Mouse (Mus musculus): ENCODE data around the gene Klc2. TPM values are rescaled to one million over a fixed set of nuclear protein-coding genes. Genes with fewer than 3 reads are reported as not detected.
A peak's percentile ranks its signal among the peaks of the same experiment; 100 is the strongest.
"Not testable (repeated sequence)": the region's sequence is repeated elsewhere in the genome, so short reads cannot be mapped to it uniquely, and the experiment has no call there.

The Klc2 gene
- polyA plus RNA-seq, 1 experiment: 54.9 TPM

DNA sequence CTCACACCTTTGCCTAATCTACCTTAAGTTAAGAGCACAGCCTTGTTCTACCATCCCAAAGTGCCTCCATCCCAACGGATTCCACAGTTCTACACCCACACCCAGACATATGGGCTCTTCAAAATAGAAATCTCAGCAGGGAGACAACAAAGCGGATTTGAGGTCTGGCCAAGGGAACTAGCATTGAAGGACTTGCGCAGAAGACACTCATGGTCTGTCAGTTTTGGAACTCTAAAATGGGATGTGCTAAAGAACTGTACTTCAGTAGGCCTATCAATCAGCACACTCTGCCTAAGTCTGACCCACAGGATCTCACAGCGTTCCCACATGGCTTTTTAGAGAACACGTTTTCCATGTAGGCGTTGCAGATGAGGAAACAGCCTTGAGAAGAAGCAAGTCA is 32.0 kb upstream of the Klc2 start:
- DNase-seq: no peak
- 96% methylated on average over 6 of the region's 6 CpGs for WGBS
- no peak for TF ChIP-seq CTCF (IDR thresholded peaks at IDR 0.05; ENCODE audit: borderline replicate concordance, control insufficient read depth, extremely low read depth, insufficient read depth, low read length, poor library complexity)
- TF ChIP-seq POLR2A (IDR thresholded peaks at IDR 0.05; ENCODE audit: control insufficient read depth, extremely low read depth, insufficient read depth, low read length, poor library complexity): no peak
- no peak overlapping the region for H3K27ac ChIP-seq (ENCODE audit: control insufficient read depth, insufficient read depth, low read length)
- H3K4me1 ChIP-seq (replicated peaks; ENCODE audit: control insufficient read depth, insufficient read depth, low read length): no peaks in the 10 kb centered on the region
- H3K4me3 ChIP-seq (ENCODE audit: control insufficient read depth, insufficient read depth, low read length): no peak overlapping the region
- no peaks in the 10 kb centered on the region for H3K36me3 ChIP-seq (ENCODE audit: control insufficient read depth, insufficient read depth, low read length)
- no peaks in the 10 kb centered on the region for H3K27me3 ChIP-seq (ENCODE audit: control insufficient read depth, insufficient read depth, low read length)

DNA sequence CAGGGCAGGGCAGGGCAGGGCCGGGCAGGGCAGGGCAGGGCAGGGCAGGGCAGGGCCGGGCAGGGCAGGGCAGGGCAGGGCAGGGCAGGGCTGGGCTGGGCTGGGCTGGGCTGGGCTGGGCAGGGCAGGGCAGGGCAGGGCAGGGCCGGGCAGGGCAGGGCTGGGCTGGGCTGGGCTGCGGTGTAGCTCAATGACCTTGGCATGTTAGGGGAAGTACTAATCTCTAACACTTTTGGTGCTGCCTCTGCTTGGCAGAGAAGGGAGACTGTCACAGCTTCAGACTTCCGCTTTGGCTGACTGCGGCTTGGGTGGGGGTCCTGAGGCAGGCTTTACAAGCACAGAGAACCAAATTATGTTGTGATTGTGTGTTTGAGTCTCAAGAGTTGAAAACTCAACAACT is 30.7 kb upstream of the Klc2 start:
- H3K4me3 ChIP-seq (ENCODE audit: control insufficient read depth, insufficient read depth, low read length); H3K36me3 ChIP-seq (ENCODE audit: control insufficient read depth, insufficient read depth, low read length); H3K27me3 ChIP-seq (ENCODE audit: control insufficient read depth, insufficient read depth, low read length); H3K27ac ChIP-seq (ENCODE audit: control insufficient read depth, insufficient read depth, low read length); DNase-seq; H3K4me1 ChIP-seq (replicated peaks; ENCODE audit: control insufficient read depth, insufficient read depth, low read length): not testable (repeated sequence)
- WGBS: 89% methylated on average over 5 of the region's 6 CpGs

GRCm38 (mm10) chr19:5139640-5140039 is 21.3 kb upstream of the Klc2 start:
- no peak for TF ChIP-seq CTCF (IDR thresholded peaks at IDR 0.05; ENCODE audit: borderline replicate concordance, control insufficient read depth, extremely low read depth, insufficient read depth, low read length, poor library complexity)
- TF ChIP-seq POLR2A (IDR thresholded peaks at IDR 0.05; ENCODE audit: control insufficient read depth, extremely low read depth, insufficient read depth, low read length, poor library complexity): no peak
- 25% methylated on average over 2 of the region's 2 CpGs for WGBS
- Histone ChIP-seq H3K27me3 (ENCODE audit: control insufficient read depth, insufficient read depth, low read length) (no peaks in the 10 kb centered on the region), H3K27ac (ENCODE audit: control insufficient read depth, insufficient read depth, low read length) (no peak overlapping the region), H3K4me1 (replicated peaks; ENCODE audit: control insufficient read depth, insufficient read depth, low read length) (peaks cover 3% of the 10 kb centered on the region), H3K36me3 (ENCODE audit: control insufficient read depth, insufficient read depth, low read length) (no peaks in the 10 kb centered on the region), H3K4me3 (ENCODE audit: control insufficient read depth, insufficient read depth, low read length) (no peak overlapping the region)
- DNase-seq: peak; percentile 64

DNA sequence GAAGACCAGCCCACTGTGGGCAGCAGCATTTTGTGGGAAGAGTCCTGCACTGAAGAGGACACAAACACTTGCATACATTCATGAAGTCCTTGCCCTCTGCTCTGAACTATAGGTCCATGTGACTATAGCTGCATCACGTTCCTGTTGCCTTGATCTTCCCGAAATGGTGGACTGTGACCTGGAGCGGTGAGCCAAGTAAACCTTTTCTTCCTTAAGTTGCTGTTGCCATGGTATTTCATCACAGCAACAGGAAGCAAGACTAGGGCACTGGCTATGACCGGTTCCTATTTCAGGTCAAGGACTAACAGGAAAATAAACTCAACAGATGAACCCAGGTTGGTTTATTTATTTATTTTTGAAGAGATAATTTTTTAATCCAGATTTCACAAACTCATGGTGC is 12.9 kb upstream of the Klc2 start:
- Histone ChIP-seq H3K27me3 (ENCODE audit: control insufficient read depth, insufficient read depth, low read length) (no peaks in the 10 kb centered on the region), H3K4me3 (ENCODE audit: control insufficient read depth, insufficient read depth, low read length) (no peak overlapping the region), H3K4me1 (replicated peaks; ENCODE audit: control insufficient read depth, insufficient read depth, low read length) (no peaks in the 10 kb centered on the region), H3K36me3 (ENCODE audit: control insufficient read depth, insufficient read depth, low read length) (no peaks in the 10 kb centered on the region), H3K27ac (ENCODE audit: control insufficient read depth, insufficient read depth, low read length) (no peak overlapping the region)
- DNase-seq: no peak
- 55% methylated on average over 4 of the region's 4 CpGs for WGBS
- TF ChIP-seq POLR2A (IDR thresholded peaks at IDR 0.05; ENCODE audit: control insufficient read depth, extremely low read depth, insufficient read depth, low read length, poor library complexity) (no peak), CTCF (IDR thresholded peaks at IDR 0.05; ENCODE audit: borderline replicate concordance, control insufficient read depth, extremely low read depth, insufficient read depth, low read length, poor library complexity) (no peak)

GRCm38 (mm10) chr19:5129770-5130169 is 11.4 kb upstream of the Klc2 start:
- Histone ChIP-seq H3K27ac (ENCODE audit: control insufficient read depth, insufficient read depth, low read length) (no peak overlapping the region), H3K36me3 (ENCODE audit: control insufficient read depth, insufficient read depth, low read length) (no peaks in the 10 kb centered on the region), H3K27me3 (ENCODE audit: control insufficient read depth, insufficient read depth, low read length) (no peaks in the 10 kb centered on the region), H3K4me1 (replicated peaks; ENCODE audit: control insufficient read depth, insufficient read depth, low read length) (no peaks in the 10 kb centered on the region), H3K4me3 (ENCODE audit: control insufficient read depth, insufficient read depth, low read length) (no peak overlapping the region)
- no peak for DNase-seq
- TF ChIP-seq CTCF (IDR thresholded peaks at IDR 0.05; ENCODE audit: borderline replicate concordance, control insufficient read depth, extremely low read depth, insufficient read depth, low read length, poor library complexity) (no peak), POLR2A (IDR thresholded peaks at IDR 0.05; ENCODE audit: control insufficient read depth, extremely low read depth, insufficient read depth, low read length, poor library complexity) (no peak)
- WGBS: 15% methylated on average over 1 of the region's 1 CpGs

DNA sequence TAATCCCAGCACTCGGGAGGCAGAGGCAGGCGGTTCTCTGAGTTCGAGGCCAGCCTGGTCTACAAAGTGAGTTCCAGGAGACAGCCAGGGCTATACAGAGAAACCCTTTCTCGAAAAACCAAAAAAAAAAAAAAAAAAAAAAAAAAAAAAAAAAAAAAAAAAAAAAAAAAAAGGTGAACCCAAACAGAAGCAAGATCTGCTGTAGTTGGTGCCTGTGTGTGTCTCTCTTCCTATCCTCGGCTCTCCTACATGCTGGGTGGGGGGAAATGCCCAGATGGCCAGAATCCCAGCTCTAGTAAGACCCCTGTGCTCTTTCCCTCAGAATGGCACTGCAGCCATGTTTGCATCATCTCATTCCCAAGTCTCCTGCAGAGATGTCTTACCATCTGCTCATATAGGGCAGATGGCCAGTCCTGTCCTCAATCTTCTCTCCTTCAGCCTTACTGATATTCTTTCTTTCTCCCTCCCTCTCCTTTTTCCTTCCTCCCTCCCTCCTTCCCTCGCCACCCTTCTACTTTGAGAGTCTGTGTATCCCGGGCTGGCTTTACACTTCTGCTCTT is 5.8 kb upstream of the Klc2 start:
- Histone ChIP-seq H3K4me1 (replicated peaks; ENCODE audit: control insufficient read depth, insufficient read depth, low read length) (no peaks in the 10 kb centered on the region), H3K36me3 (ENCODE audit: control insufficient read depth, insufficient read depth, low read length) (no peaks in the 10 kb centered on the region), H3K4me3 (ENCODE audit: control insufficient read depth, insufficient read depth, low read length) (no peak overlapping the region), H3K27ac (ENCODE audit: control insufficient read depth, insufficient read depth, low read length) (no peak overlapping the region), H3K27me3 (ENCODE audit: control insufficient read depth, insufficient read depth, low read length) (no peaks in the 10 kb centered on the region)
- no peak for TF ChIP-seq POLR2A (IDR thresholded peaks at IDR 0.05; ENCODE audit: control insufficient read depth, extremely low read depth, insufficient read depth, low read length, poor library complexity)
- TF ChIP-seq CTCF (IDR thresholded peaks at IDR 0.05; ENCODE audit: borderline replicate concordance, control insufficient read depth, extremely low read depth, insufficient read depth, low read length, poor library complexity): no peak
- DNase-seq: no peak
- 64% methylated on average over 7 of the region's 7 CpGs for WGBS

GRCm38 (mm10) chr19:5123241-5123640 is 4.9 kb upstream of the Klc2 start:
- 84% methylated on average over 3 of the region's 3 CpGs for WGBS
- TF ChIP-seq POLR2A (IDR thresholded peaks at IDR 0.05; ENCODE audit: control insufficient read depth, extremely low read depth, insufficient read depth, low read length, poor library complexity) (no peak), CTCF (IDR thresholded peaks at IDR 0.05; ENCODE audit: borderline replicate concordance, control insufficient read depth, extremely low read depth, insufficient read depth, low read length, poor library complexity) (no peak)
- no peak for DNase-seq

More at GRCm38 (mm10) chr19:5123241-5123640, 4.9 kb upstream of the Klc2 start:
- Histone ChIP-seq H3K27ac (ENCODE audit: control insufficient read depth, insufficient read depth, low read length) (no peak overlapping the region), H3K36me3 (ENCODE audit: control insufficient read depth, insufficient read depth, low read length) (no peaks in the 10 kb centered on the region), H3K4me1 (replicated peaks; ENCODE audit: control insufficient read depth, insufficient read depth, low read length) (peaks cover 5% of the 10 kb centered on the region), H3K4me3 (ENCODE audit: control insufficient read depth, insufficient read depth, low read length) (no peak overlapping the region), H3K27me3 (ENCODE audit: control insufficient read depth, insufficient read depth, low read length) (peaks cover 4% of the 10 kb centered on the region; the same call in 1 of the 2 replicates)

Measured in thymus, adult 2 months (tissue).